Mouse (Mus musculus): ENCODE results near the gene Ppp1r2. TPM values are rescaled to one million over a fixed set of nuclear protein-coding genes. Genes with fewer than 3 reads are reported as not detected.

Gene Ppp1r2
- polyA plus RNA-seq, 1 experiment = 89.0 TPM

- Histone ChIP-seq H3K4me3 (replicated peaks; ENCODE audit: extremely low read depth, low read depth, low read length) (no peak overlapping the region), H3K4me1 (ENCODE audit: control insufficient read depth, insufficient read depth, low read length) (no peaks in the 10 kb centered on the region)
- DNase-seq = no peak
- 81% methylated on average over 9 of the region's 9 CpGs for WGBS
- TF ChIP-seq POLR2A (IDR thresholded peaks at IDR 0.05; ENCODE audit: borderline replicate concordance, extremely low read depth, low read depth, low read length) (no peak), CTCF (IDR thresholded peaks at IDR 0.05; ENCODE audit: insufficient read depth, low read length) (no peak)
Observed at GRCm38 (mm10) chr16:31241433-31241832, 33.6 kb downstream of the Ppp1r2 start.

DNA sequence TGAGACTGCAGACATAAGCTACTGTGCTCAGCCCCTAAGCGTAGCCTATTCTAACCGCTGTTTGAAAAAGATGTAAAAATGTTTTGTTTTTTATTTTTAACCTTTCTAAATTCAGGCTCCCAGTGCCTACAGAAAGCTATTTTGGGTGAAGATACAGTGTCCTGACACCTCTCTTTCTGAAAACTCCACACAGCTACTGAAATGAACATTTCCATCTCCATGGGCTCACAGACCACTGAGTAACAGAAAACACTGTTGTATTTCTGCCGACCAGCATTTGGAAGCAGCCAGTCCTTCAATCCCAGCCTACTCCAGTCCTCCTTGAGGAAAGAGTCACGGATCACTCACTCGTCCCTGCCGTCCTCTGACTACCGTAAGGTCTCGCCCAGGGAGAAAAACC is 34.5 kb downstream of the Ppp1r2 start:
- TF ChIP-seq POLR2A (IDR thresholded peaks at IDR 0.05; ENCODE audit: borderline replicate concordance, extremely low read depth, low read depth, low read length) (no peak), CTCF (IDR thresholded peaks at IDR 0.05; ENCODE audit: insufficient read depth, low read length) (no peak)
- H3K4me1 ChIP-seq (ENCODE audit: control insufficient read depth, insufficient read depth, low read length) = no peaks in the 10 kb centered on the region
- H3K4me3 ChIP-seq (replicated peaks; ENCODE audit: extremely low read depth, low read depth, low read length) = no peak overlapping the region
- WGBS = 88% methylated on average over 8 of the region's 8 CpGs
- no peak for DNase-seq

DNA sequence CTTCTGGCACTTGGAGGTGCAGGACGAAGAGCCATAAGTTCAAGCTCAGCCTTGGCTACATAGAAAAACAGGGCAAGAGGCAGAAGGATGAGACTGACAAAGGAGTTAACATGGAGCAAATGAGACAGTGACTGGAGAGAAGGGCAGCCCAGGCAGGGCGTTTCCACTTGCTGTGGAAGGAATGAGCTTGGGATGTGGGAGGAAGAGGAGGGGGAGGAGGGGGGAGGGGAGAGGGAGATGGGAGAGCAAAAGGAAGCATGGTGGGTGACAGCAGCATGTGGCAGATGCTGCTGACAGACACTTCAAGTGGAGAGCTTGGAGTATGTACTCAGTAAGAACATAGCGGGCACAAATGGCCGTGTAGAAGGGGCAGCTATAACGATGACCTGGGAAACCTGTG is 36.8 kb downstream of the Ppp1r2 start:
- Histone ChIP-seq H3K4me1 (ENCODE audit: control insufficient read depth, insufficient read depth, low read length) (peaks cover 5% of the 10 kb centered on the region; the same call in 1 of the 2 replicates), H3K4me3 (replicated peaks; ENCODE audit: extremely low read depth, low read depth, low read length) (no peak overlapping the region)
- DNase-seq = no peak
- 75% methylated on average over 5 of the region's 5 CpGs for WGBS
- TF ChIP-seq POLR2A (IDR thresholded peaks at IDR 0.05; ENCODE audit: borderline replicate concordance, extremely low read depth, low read depth, low read length) = no peak
- TF ChIP-seq CTCF (IDR thresholded peaks at IDR 0.05; ENCODE audit: insufficient read depth, low read length) = no peak

DNA sequence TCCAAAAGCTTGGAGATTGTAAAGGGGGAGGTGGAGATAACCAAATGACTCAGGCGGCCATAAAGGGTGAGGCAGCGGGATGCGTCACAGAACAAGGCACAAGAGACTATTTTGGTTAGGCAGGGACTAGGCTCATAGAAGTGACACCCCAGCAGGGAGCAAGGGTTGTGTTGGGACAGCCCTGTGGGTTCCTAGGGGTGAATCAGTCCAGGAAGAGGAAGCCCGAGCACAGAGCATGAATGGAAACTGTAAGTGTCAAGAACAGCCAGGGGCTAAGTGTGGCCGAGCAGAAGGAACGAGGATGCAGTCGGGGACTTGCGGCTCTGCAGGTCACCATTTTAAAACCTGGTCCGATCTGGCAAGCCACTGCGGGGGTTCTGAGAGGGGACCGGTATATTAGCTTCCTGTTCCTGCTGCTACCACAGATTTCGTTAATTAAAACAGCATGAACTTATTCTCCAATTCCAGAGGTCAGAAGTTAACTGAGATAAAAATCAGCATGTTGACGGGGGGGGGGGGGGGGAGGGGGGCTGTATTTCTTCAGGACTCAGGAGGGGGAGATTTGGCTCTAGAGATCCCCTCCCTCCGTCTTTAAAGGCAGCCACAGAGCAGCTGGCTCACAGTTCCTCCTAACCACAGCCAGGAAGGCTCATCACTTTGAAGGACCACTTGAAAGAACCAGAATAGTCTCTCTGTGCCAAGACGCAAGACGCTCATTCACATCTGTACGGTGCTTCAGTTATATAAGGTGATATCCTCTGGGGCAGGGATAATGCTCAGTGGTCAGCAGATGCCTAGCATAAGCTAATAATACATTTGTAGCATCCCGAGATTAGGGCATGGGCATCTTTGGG is 39.4 kb downstream of the Ppp1r2 start:
- DNase-seq = no peak
- 32% methylated on average over 18 of the region's 18 CpGs for WGBS
- Histone ChIP-seq H3K4me1 (ENCODE audit: control insufficient read depth, insufficient read depth, low read length) (peaks cover 7% of the 10 kb centered on the region; the same call in 1 of the 2 replicates), H3K4me3 (replicated peaks; ENCODE audit: extremely low read depth, low read depth, low read length) (no peak overlapping the region)
- no peak for TF ChIP-seq CTCF (IDR thresholded peaks at IDR 0.05; ENCODE audit: insufficient read depth, low read length)

- Histone ChIP-seq H3K4me1 (ENCODE audit: control insufficient read depth, insufficient read depth, low read length) (peaks cover 7% of the 10 kb centered on the region; the same call in 1 of the 2 replicates), H3K4me3 (replicated peaks; ENCODE audit: extremely low read depth, low read depth, low read length) (no peak overlapping the region)
- TF ChIP-seq POLR2A (IDR thresholded peaks at IDR 0.05; ENCODE audit: borderline replicate concordance, extremely low read depth, low read depth, low read length) = no peak
- no peak for TF ChIP-seq CTCF (IDR thresholded peaks at IDR 0.05; ENCODE audit: insufficient read depth, low read length)
- 86% methylated on average over 12 of the region's 12 CpGs for WGBS
- DNase-seq = no peak
Observed at GRCm38 (mm10) chr16:31234808-31235456, 40.1 kb downstream of the Ppp1r2 start.

- Histone ChIP-seq H3K4me3 (replicated peaks; ENCODE audit: extremely low read depth, low read depth, low read length) (no peak overlapping the region), H3K4me1 (ENCODE audit: control insufficient read depth, insufficient read depth, low read length) (peaks cover 7% of the 10 kb centered on the region; the same call in 1 of the 2 replicates)
- TF ChIP-seq CTCF (IDR thresholded peaks at IDR 0.05; ENCODE audit: insufficient read depth, low read length) (no peak), POLR2A (IDR thresholded peaks at IDR 0.05; ENCODE audit: borderline replicate concordance, extremely low read depth, low read depth, low read length) (no peak)
- no peak for DNase-seq
- WGBS = 49% methylated on average over 3 of the region's 3 CpGs
Observed at GRCm38 (mm10) chr16:31234356-31234755, 40.7 kb downstream of the Ppp1r2 start.

DNA sequence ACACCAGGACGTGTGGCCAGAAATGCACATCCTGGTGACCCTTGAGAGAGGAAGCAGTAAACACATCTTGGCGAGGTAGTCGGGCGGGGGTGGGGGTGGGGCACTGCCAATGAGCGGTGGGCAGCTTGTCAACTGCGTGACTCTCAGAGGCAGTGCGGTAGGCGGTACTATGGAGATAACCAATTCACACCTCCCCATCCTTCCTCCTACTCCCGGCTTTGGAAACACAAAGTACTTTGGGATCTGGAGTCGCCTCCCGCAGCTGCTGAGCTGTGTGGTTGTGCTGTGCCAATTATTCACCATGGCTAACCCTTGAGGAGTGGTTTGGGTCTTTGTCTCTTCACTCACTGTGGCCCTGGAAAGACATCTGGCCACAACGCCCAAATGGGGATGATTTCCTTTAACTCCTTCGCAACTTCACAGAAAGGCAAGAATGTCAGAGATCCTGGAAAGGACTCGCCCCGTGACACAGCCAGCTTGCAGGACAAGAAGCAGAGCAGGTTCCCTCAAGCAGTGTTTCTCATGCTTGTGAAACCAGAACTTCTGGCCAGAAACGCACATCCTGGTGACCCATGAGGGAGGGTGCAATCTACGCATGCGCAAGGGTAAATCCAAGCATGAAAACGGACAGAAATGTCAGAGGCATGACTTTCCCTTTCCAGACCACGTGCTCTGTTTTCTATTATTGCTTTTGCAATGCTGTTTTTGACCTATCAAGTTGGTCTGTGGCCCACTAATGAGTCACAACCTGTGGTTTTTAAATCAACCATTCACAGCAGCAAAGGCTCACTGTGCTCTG is 41.3 kb downstream of the Ppp1r2 start:
- TF ChIP-seq CTCF (IDR thresholded peaks at IDR 0.05; ENCODE audit: insufficient read depth, low read length) = no peak
- peak; percentile 52; the same call in 1 of the 2 replicates for TF ChIP-seq POLR2A (IDR thresholded peaks at IDR 0.05; ENCODE audit: borderline replicate concordance, extremely low read depth, low read depth, low read length)
- Histone ChIP-seq H3K4me1 (ENCODE audit: control insufficient read depth, insufficient read depth, low read length) (peaks cover 7% of the 10 kb centered on the region; the same call in 1 of the 2 replicates), H3K4me3 (replicated peaks; ENCODE audit: extremely low read depth, low read depth, low read length) (peak overlapping the region; percentile 39)
- peak; percentile 59 for DNase-seq
- 8% methylated on average over 20 of the region's 20 CpGs for WGBS

DNA sequence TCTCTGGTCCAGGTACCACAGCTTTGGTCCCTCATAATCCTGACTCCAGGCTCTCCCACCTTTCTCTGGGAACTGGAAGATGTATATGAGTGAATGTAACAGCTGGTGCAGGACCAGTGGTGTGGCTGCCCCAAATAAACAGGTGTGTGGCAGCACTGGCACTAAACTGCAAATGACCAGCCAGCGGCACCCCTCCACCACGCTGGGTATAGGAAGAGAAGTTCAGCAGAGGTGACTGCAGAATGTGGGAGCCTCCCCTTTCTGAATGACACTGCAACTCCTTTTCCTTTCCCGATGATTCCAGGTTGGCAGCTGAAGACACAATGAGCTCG is 41.9 kb downstream of the Ppp1r2 start:
- Histone ChIP-seq H3K4me3 (replicated peaks; ENCODE audit: extremely low read depth, low read depth, low read length) (peak overlapping the region; percentile 39), H3K4me1 (ENCODE audit: control insufficient read depth, insufficient read depth, low read length) (peaks cover 7% of the 10 kb centered on the region; the same call in 1 of the 2 replicates)
- no peak for DNase-seq
- no peak for TF ChIP-seq CTCF (IDR thresholded peaks at IDR 0.05; ENCODE audit: insufficient read depth, low read length)
- TF ChIP-seq POLR2A (IDR thresholded peaks at IDR 0.05; ENCODE audit: borderline replicate concordance, extremely low read depth, low read depth, low read length) = no peak
- WGBS = 8% methylated on average over 4 of the region's 4 CpGs

DNA sequence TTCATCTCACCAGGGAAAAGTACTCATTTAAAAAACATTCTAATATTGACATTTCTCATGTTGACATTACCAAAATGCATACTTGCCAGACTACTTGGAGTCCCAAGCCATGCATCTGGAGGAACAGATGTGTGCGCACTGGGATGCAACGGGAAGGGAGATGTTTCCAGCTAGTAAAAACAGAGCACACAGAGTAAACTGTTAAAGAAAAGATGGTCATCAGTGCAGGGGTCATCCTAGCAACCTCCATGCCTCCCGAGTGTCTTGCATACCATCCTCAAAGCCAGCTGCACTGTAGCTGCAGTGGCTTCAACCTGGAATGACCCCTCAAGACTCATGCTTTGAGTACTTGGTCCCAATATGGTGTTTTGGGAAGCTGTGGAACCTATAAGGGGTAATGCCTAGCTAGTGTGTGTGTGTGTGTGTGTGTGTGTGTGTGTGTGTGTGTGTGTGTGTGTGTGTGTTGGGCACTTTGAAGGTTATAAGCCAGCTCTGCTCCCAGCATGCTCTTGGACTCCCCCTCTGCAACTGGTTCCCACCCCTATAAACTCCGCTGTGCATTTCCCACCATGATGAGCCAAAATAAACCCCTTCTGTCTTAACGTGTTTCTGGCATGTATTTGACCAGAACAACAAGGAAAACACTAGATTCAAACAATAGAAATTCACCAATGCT is 42.4 kb downstream of the Ppp1r2 start:
- TF ChIP-seq POLR2A (IDR thresholded peaks at IDR 0.05; ENCODE audit: borderline replicate concordance, extremely low read depth, low read depth, low read length) (no peak), CTCF (IDR thresholded peaks at IDR 0.05; ENCODE audit: insufficient read depth, low read length) (no peak)
- Histone ChIP-seq H3K4me3 (replicated peaks; ENCODE audit: extremely low read depth, low read depth, low read length) (no peak overlapping the region), H3K4me1 (ENCODE audit: control insufficient read depth, insufficient read depth, low read length) (peaks cover 7% of the 10 kb centered on the region; the same call in 1 of the 2 replicates)
- no peak for DNase-seq
- WGBS = 64% methylated on average over 5 of the region's 5 CpGs

All from lung, adult 2 months (tissue).